In the genomic region with DNA sequence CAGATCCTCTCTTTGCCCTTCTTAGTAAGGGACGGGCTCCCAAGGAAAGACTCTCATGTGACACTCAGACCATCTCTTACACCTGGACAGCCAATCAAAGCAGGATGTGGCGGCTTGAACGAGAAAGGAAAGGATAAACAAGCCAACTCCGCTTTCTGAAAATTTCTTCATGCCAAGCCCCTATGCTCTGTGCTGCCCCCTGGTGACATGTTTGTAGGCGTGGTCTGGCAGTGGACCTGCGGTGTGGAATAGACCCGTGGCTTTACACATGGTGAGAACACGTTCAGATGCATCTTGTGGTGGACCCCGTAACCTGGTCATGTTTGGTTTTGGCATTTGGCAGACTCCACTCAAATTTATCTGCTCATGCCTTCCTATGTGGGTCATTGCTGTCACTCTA, we compare ENCODE assay signal across 8 mouse cellular contexts. TPM values are rescaled to one million over a fixed set of nuclear protein-coding genes. Genes with fewer than 3 reads are reported as not detected.
DNase-seq lines count a peak whose midpoint lies in the region; ATAC-seq and TF ChIP-seq lines count a peak whose summit lies in the region.

No protein-coding gene starts in this region.

- no peak overlapping the region for H3K4me3 ChIP-seq in hindbrain, embryonic 11.5 days (ENCODE audit: low read depth, low read length)
- H3K4me3 ChIP-seq in hindbrain, embryonic 14.5 days (replicated peaks; ENCODE audit: low read length): no peak overlapping the region
- H3K4me3 ChIP-seq in CH12.LX (replicated peaks in 1 of 3; ENCODE audit: low read depth in 2 of 3, low read length in 2 of 3, poor library complexity in 1 of 3): no peak overlapping the region
- H3K4me3 ChIP-seq in gastrocnemius, adult 2 months: no peak overlapping the region
- H3K4me3 ChIP-seq in midbrain, postnatal 0 days (ENCODE audit: low read depth, low read length): no peak overlapping the region

- H3K36me3 ChIP-seq in hindbrain, embryonic 11.5 days (ENCODE audit: control insufficient read depth, insufficient read depth, low read length): no peaks in the 10 kb centered on the region
- peaks cover 6% of the 10 kb centered on the region; the same call in 1 of the 2 replicates for H3K36me3 ChIP-seq in hindbrain, embryonic 14.5 days (replicated peaks; ENCODE audit: control insufficient read depth, insufficient read depth)
- H3K36me3 ChIP-seq in CH12.LX (replicated peaks in 1 of 2; ENCODE audit: control insufficient read depth in 1 of 2, insufficient read depth in 1 of 2, low read length in 1 of 2): no peaks in the 10 kb centered on the region
- peaks cover 14% of the 10 kb centered on the region for H3K36me3 ChIP-seq in midbrain, postnatal 0 days (ENCODE audit: insufficient read depth, low read length)

- H3K4me1 ChIP-seq in hindbrain, embryonic 11.5 days (replicated peaks; ENCODE audit: control insufficient read depth, insufficient read depth, low read length): no peaks in the 10 kb centered on the region
- H3K4me1 ChIP-seq in hindbrain, embryonic 14.5 days (replicated peaks; ENCODE audit: control insufficient read depth, insufficient read depth, low read length): peaks cover 15% of the 10 kb centered on the region
- no peaks in the 10 kb centered on the region for H3K4me1 ChIP-seq in CH12.LX (ENCODE audit: control insufficient read depth in 1 of 2, insufficient read depth in 2 of 2)
- H3K4me1 ChIP-seq in midbrain, postnatal 0 days (ENCODE audit: insufficient read depth, low read length): no peaks in the 10 kb centered on the region

- H3K9me3 ChIP-seq in hindbrain, embryonic 11.5 days (ENCODE audit: control insufficient read depth, low read length): no peaks in the 10 kb centered on the region
- H3K9me3 ChIP-seq in hindbrain, embryonic 14.5 days (ENCODE audit: control insufficient read depth, low read length): no peaks in the 10 kb centered on the region
- peaks cover 7% of the 10 kb centered on the region for H3K9me3 ChIP-seq in CH12.LX (replicated peaks; ENCODE audit: low read length)
- H3K9me3 ChIP-seq in midbrain, postnatal 0 days (ENCODE audit: low read length): no peaks in the 10 kb centered on the region

- dilution Hi-C loops in CH12.LX (cut with MboI; ENCODE audit: extremely low pct_ligation_motif_present, extremely low pct_unique_long_range_greater_than_20kb, low sequenced_read_pairs): no loop called here

- peak; percentile 43 for TF ChIP-seq RAD21 in CH12.LX (IDR thresholded peaks at IDR 0.05; ENCODE audit: low read depth, low read length)

- TF ChIP-seq EP300 in CH12.LX (IDR thresholded peaks at IDR 0.05; ENCODE audit: low read length): no peak

- DNase-seq in hindbrain, embryonic 11.5 days (ENCODE audit: low spot score): peak; percentile 61
- DNase-seq in hindbrain, embryonic 14.5 days (ENCODE audit: low spot score): no peak
- peak; percentile 52 for DNase-seq in CH12.LX (ENCODE audit: extremely low read depth)
- peak; percentile 59 for DNase-seq in brain, embryonic 14.5 days (ENCODE audit: low read depth)
- DNase-seq in gastrocnemius, adult 2 months: peak; percentile 73
- DNase-seq in layer of hippocampus, postnatal 10 days (ENCODE audit: low spot score in 2 of 2): peak; percentile 61 to 66
- DNase-seq in midbrain, postnatal 0 days (ENCODE audit: low spot score): peak; percentile 35
- DNase-seq in thymus, postnatal 4 days: peak; percentile 81

- no peaks in the 10 kb centered on the region for H3K27me3 ChIP-seq in hindbrain, embryonic 11.5 days (ENCODE audit: control insufficient read depth, insufficient read depth, low read length)
- H3K27me3 ChIP-seq in hindbrain, embryonic 14.5 days (ENCODE audit: control insufficient read depth, insufficient read depth, low read length): no peaks in the 10 kb centered on the region
- H3K27me3 ChIP-seq in CH12.LX (replicated peaks): no peaks in the 10 kb centered on the region
- H3K27me3 ChIP-seq in midbrain, postnatal 0 days (ENCODE audit: insufficient read depth, low read length): no peaks in the 10 kb centered on the region

- H3K79me2 ChIP-seq in CH12.LX (replicated peaks; ENCODE audit: control insufficient read depth, extremely low read depth, insufficient read depth, poor library complexity, severe bottlenecking): no peaks in the 10 kb centered on the region

- intact Hi-C loops in gastrocnemius, adult 2 months (cut with DNase I): loop anchor here (2.0 kb wide), 1 partner anchor 341 kb away; no protein-coding TSS in a partner anchor

- no peak overlapping the region for H3K4me2 ChIP-seq in hindbrain, embryonic 11.5 days (replicated peaks; ENCODE audit: low read depth, low read length)
- no peak overlapping the region for H3K4me2 ChIP-seq in hindbrain, embryonic 14.5 days (replicated peaks)
- H3K4me2 ChIP-seq in CH12.LX (ENCODE audit: insufficient read depth, low read depth, poor library complexity, severe bottlenecking): 0 out of 2 replicates have a peak overlapping the region, but pooled peaks have one; percentile 6
- no peak overlapping the region for H3K4me2 ChIP-seq in midbrain, postnatal 0 days (ENCODE audit: low read depth, low read length, poor library complexity, severe bottlenecking)

- peak; percentile 44 to 73 for TF ChIP-seq CTCF in CH12.LX (conservative IDR thresholded peaks at IDR 0.05 in 1 of 2, IDR thresholded peaks at IDR 0.05 in 1 of 2; ENCODE audit: low read depth in 2 of 2, low read length in 2 of 2)
- TF ChIP-seq CTCF in brain, embryonic 14.5 days (IDR thresholded peaks at IDR 0.05; ENCODE audit: borderline replicate concordance, extremely low read depth, insufficient read depth, insufficient read length): peak; percentile 60
- peak; percentile 80 for TF ChIP-seq CTCF in gastrocnemius, adult 2 months (IDR thresholded peaks at IDR 0.05)
- TF ChIP-seq CTCF in midbrain, postnatal 0 days (IDR thresholded peaks at IDR 0.05): peak; percentile 73

- H3K27ac ChIP-seq in hindbrain, embryonic 11.5 days (ENCODE audit: low read depth, low read length): no peak overlapping the region
- H3K27ac ChIP-seq in hindbrain, embryonic 14.5 days: no peak overlapping the region
- no peak overlapping the region for H3K27ac ChIP-seq in CH12.LX (ENCODE audit: insufficient read depth, low read depth)
- H3K27ac ChIP-seq in gastrocnemius, adult 2 months: no peak overlapping the region
- H3K27ac ChIP-seq in midbrain, postnatal 0 days (ENCODE audit: low read depth, low read length): no peak overlapping the region

- TF ChIP-seq POLR2A in CH12.LX (IDR thresholded peaks at IDR 0.05; ENCODE audit: low read depth, low read length): no peak
- no peak for TF ChIP-seq POLR2A in brain, embryonic 14.5 days (IDR thresholded peaks at IDR 0.05; ENCODE audit: borderline replicate concordance, extremely low read depth, insufficient read depth, insufficient read length, poor library complexity, severe bottlenecking)

- in situ Hi-C loops in CH12.LX (cut with MboI; ENCODE audit: low pct_ligation_motif_present, low pct_unique_long_range_greater_than_20kb, low sequenced_read_pairs): no loop called here

- ATAC-seq in hindbrain, embryonic 11.5 days (ENCODE audit: low FRiP score): no peak
- ATAC-seq in hindbrain, embryonic 14.5 days (ENCODE audit: low FRiP score): no peak
- ATAC-seq in midbrain, postnatal 0 days (ENCODE audit: low FRiP score): no peak

- no peak overlapping the region for H3K9ac ChIP-seq in hindbrain, embryonic 11.5 days (ENCODE audit: low read depth, low read length)
- H3K9ac ChIP-seq in hindbrain, embryonic 14.5 days: no peak overlapping the region
- no peak overlapping the region for H3K9ac ChIP-seq in CH12.LX (ENCODE audit: insufficient read depth, low read depth)
- H3K9ac ChIP-seq in midbrain, postnatal 0 days (replicated peaks; ENCODE audit: low read length, poor library complexity, severe bottlenecking): no peak overlapping the region

- WGBS in hindbrain, embryonic 11.5 days: 69% methylated on average over 9 of the region's 9 CpGs
- WGBS in hindbrain, embryonic 14.5 days: 76% methylated on average over 9 of the region's 9 CpGs
- WGBS in midbrain, postnatal 0 days: 68% methylated on average over 9 of the region's 9 CpGs

TF ChIP-seq in CH12.LX, 34 proteins besides CTCF, POLR2A, EP300 and RAD21:
- TF ChIP-seq MAX (IDR thresholded peaks at IDR 0.05; ENCODE audit: low read length): 0 out of 2 replicates have a peak, but pooled peaks have one; percentile 38
- peak; percentile 82 for TF ChIP-seq SMC3 (IDR thresholded peaks at IDR 0.05; ENCODE audit: low read depth, low read length)
- TF ChIP-seq MYC (IDR thresholded peaks at IDR 0.05; ENCODE audit: low read depth, low read length): 0 out of 2 replicates have a peak, but pooled peaks have one; percentile 36
- no peak for TF ChIP-seq USF2 (conservative IDR thresholded peaks at IDR 0.05; ENCODE audit: low read depth, low read length)
- TF ChIP-seq NRF1 (IDR thresholded peaks at IDR 0.05; ENCODE audit: low read depth, low read length): no peak
TF ChIP-seq in CH12.LX: peak in this region for 3.

RNA-seq across cellular contexts. Expression of a gene that starts 58.9 kb away (rescaled TPM):
- 0.96 and 1.3 TPM in 2 replicates for polyA plus RNA-seq in hindbrain, embryonic 11.5 days (2014; fragmentation: Nextera tagmentation; extraction: Ambion mirVana)
- 0.21 and 0.33 TPM in 2 replicates for polyA plus RNA-seq in hindbrain, embryonic 14.5 days (2014; fragmentation: Nextera tagmentation; extraction: Ambion mirVana)
- total RNA-seq in CH12.LX (2012; rRNA removed): not detected in 2 replicates
- total RNA-seq in CH12.LX (2014; rRNA removed): not detected in 2 replicates
- polyA plus RNA-seq in CH12.LX (2012; ENCODE audit: insufficient read length, low read depth): not detected in 2 replicates
- 0.61 and 0.64 TPM in 2 replicates for polyA plus RNA-seq in brain, embryonic 14.5 days (2012; rRNA removed)
- 1 to 10 TPM; 1.1 to 3.8 TPM for total RNA-seq in gastrocnemius, adult 2 months (2021)
- total RNA-seq in layer of hippocampus, postnatal 10 days (2021): under 1 TPM; 0.67 to 0.69 TPM
- 0.11 and 0.19 TPM in 2 replicates for total RNA-seq in midbrain, postnatal 0 days (2014; rRNA removed)
- polyA plus RNA-seq in midbrain, postnatal 0 days (2015; fragmentation: Nextera tagmentation; extraction: Ambion mirVana): 0.21 and 0.23 TPM in 2 replicates
